Mouse (Mus musculus) liver, embryonic 11.5 days (tissue): ENCODE results near the gene Larp1. TPM values are rescaled to one million over a fixed set of nuclear protein-coding genes. Genes with fewer than 3 reads are reported as not detected.

Experiments used
- ATAC-seq: fragments of 200-750 bp; cut with Nextera tagmentation; replicated peaks from 2 replicates; pipeline ENCODE4 v1.8.0; 2017; ENCODE audit warnings: moderate number of reproducible peaks, mild to moderate bottlenecking, moderate TSS enrichment, moderate library complexity; ENCODE audit not compliant: low FRiP score
- DNase-seq: peaks from one replicate; pipeline ENCODE4 v3.0.0-alpha.2; 2017; ENCODE audit warnings: low spot score
- H3K27ac ChIP-seq: fragments of 300-500 bp; sonication (generic); 2 replicates; pipeline ENCODE4 v1.5.1; 2014; ENCODE audit warnings: mild to moderate bottlenecking, low read depth, low read length, control low read depth
- H3K27me3 ChIP-seq: fragments of 300-500 bp; sonication (generic); replicated peaks from 2 replicates; pipeline ENCODE4 v1.6.1; 2014; ENCODE audit warnings: low read length, mixed read lengths; ENCODE audit not compliant: control insufficient read depth, insufficient read depth
- H3K36me3 ChIP-seq: fragments of 300-500 bp; sonication (generic); 2 replicates; pipeline ENCODE4 v1.6.1; 2014; ENCODE audit warnings: mild to moderate bottlenecking, low read length, moderate library complexity, mixed read lengths; ENCODE audit not compliant: control insufficient read depth, insufficient read depth
- H3K4me1 ChIP-seq: fragments of 300-500 bp; sonication (generic); replicated peaks from 2 replicates; pipeline ENCODE4 v1.6.1; 2014; ENCODE audit warnings: low read length, mixed read lengths; ENCODE audit not compliant: control insufficient read depth, insufficient read depth
- H3K4me2 ChIP-seq: fragments of 300-500 bp; sonication (generic); 2 replicates; pipeline ENCODE4 v1.6.1; 2014; ENCODE audit warnings: mild to moderate bottlenecking, control low read depth, moderate library complexity
- H3K4me3 ChIP-seq: fragments of 300-500 bp; sonication (generic); 2 replicates; pipeline ENCODE4 v1.5.1; 2014; ENCODE audit warnings: low read depth, low read length, control low read depth
- H3K9ac ChIP-seq: fragments of 300-500 bp; sonication (generic); 2 replicates; pipeline ENCODE4 v1.6.1; 2014; ENCODE audit warnings: low read depth, low read length, control low read depth
- H3K9me3 ChIP-seq: fragments of 300-500 bp; sonication (generic); 2 replicates; pipeline ENCODE4 v1.6.1; 2016; ENCODE audit warnings: low read length, inconsistent platforms, mixed read lengths; ENCODE audit not compliant: control insufficient read depth
- WGBS: fragments of 180-500 bp; shearing (Covaris S2); extraction: QIAGEN DNeasy Blood & Tissue Kit; methylation state at CpG from one replicate; pipeline ENCODE4 v1.1.7; 2014; 5-methylcytosine and 5-hydroxymethylcytosine counted together
- polyA plus RNA-seq: library from polyadenylated mRNA; unstranded; fragments of >200 nt; fragmentation: Nextera tagmentation; extraction: Ambion mirVana; gene quantifications from 2 replicates; pipeline ENCODE4 v1.2.1, GENCODE M21; 2014

Larp1 gene
- polyA plus RNA-seq, 1 experiment from 2014 or later = 43.0 TPM

DNA sequence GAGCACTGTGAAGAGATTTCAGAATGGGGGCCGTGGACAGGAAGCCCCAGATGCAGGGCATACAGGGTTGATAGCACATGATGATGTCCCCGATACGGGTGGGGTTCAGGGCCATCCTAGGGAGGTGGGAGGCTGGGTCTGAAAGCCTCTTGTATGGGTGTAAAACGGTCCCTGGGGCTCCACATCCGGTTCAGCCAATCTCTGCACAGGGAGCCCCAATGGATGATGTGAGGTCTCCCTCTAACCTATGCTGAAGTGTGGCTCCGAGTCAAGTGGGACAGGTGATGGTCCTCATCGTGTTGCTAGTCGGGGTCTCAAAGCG lies 35.0 kb upstream of the Larp1 start:
- DNase-seq (no peak), ATAC-seq (no peak)
- no peak overlapping the region for H3K4me2 ChIP-seq
- no peak overlapping the region for H3K9ac ChIP-seq
- WGBS = 55% methylated on average over 9 of the region's 9 CpGs
- H3K4me1 ChIP-seq = peaks cover 13% of the 10 kb centered on the region
- no peaks in the 10 kb centered on the region for H3K36me3 ChIP-seq
- H3K4me3 ChIP-seq = no peak overlapping the region
- no peak overlapping the region for H3K27ac ChIP-seq
- H3K27me3 ChIP-seq = no peaks in the 10 kb centered on the region
- no peaks in the 10 kb centered on the region for H3K9me3 ChIP-seq

DNA sequence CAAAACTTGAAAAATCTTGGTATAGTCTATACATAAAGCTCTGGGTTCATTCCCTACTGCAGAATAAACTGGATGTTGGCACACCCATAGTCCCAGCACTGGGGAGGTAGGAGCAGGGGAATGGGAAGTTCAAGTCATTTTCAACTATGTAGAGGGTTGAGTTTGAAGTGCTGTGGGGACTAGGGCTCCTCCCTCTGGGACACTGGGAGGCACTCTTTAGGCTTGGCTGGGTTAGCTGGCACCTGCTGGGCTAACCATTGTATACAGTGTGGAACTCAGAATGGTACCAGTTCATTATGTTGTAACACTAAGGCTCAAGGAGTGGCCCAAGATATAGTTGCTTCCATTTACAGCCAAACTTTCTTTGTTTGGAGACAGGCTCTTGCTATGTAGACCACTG lies 33.0 kb upstream of the Larp1 start:
- Histone ChIP-seq H3K9ac (no peak overlapping the region), H3K4me1 (peaks cover 8% of the 10 kb centered on the region), H3K9me3 (no peaks in the 10 kb centered on the region), H3K36me3 (no peaks in the 10 kb centered on the region), H3K27ac (no peak overlapping the region), H3K27me3 (no peaks in the 10 kb centered on the region), H3K4me3 (no peak overlapping the region), H3K4me2 (no peak overlapping the region)
- DNase-seq = no peak
- no peak for ATAC-seq

DNA sequence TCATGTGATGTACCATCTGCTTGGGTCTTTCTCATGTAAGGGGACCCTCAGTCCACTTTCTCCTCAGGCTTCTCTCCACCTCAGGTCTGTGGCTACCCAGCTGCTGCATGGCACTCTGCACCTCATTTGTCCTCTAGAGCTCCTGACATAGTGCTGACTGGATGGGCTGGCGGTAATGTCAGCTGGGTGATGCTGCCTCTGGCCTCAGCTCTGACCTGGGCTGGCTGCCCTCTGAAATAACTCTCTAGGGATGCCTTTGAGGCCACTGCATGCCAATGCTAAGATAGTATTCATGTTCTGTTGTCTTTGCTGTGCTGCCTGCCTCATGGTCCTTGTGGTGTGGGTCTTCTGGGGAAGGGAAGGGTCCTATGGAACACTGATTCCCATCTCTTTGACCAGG lies 31.2 kb upstream of the Larp1 start:
- H3K4me1 ChIP-seq = peaks cover 7% of the 10 kb centered on the region
- H3K4me2 ChIP-seq = no peak overlapping the region
- H3K9me3 ChIP-seq = no peaks in the 10 kb centered on the region
- ATAC-seq (no peak), DNase-seq (no peak)
- H3K4me3 ChIP-seq = no peak overlapping the region
- WGBS = 88% methylated on average over 1 of the region's 1 CpGs
- no peaks in the 10 kb centered on the region for H3K27me3 ChIP-seq
- H3K36me3 ChIP-seq = no peaks in the 10 kb centered on the region
- no peak overlapping the region for H3K9ac ChIP-seq
- no peak overlapping the region for H3K27ac ChIP-seq

DNA sequence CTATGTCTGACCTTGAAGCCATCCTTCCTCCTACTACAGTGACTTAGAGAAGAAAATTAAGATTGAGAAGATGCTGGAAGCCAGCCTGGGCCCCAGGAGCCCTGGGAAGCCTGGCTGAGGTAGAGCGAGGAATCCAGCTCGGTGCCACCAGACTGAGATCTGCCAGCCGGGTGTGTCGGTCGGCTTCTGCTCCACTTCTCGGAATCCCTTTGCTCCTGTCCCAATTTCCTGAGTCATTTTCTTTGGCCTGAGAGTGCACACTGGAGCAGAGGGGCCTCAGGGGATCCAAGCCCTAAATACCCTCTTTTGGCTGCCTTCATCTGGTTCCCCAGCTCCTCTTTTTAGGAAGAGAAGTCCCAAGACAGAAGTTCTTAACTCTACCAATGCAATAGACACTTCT lies 29.2 kb upstream of the Larp1 start:
- no peak for ATAC-seq
- no peak overlapping the region for H3K27ac ChIP-seq

DNA sequence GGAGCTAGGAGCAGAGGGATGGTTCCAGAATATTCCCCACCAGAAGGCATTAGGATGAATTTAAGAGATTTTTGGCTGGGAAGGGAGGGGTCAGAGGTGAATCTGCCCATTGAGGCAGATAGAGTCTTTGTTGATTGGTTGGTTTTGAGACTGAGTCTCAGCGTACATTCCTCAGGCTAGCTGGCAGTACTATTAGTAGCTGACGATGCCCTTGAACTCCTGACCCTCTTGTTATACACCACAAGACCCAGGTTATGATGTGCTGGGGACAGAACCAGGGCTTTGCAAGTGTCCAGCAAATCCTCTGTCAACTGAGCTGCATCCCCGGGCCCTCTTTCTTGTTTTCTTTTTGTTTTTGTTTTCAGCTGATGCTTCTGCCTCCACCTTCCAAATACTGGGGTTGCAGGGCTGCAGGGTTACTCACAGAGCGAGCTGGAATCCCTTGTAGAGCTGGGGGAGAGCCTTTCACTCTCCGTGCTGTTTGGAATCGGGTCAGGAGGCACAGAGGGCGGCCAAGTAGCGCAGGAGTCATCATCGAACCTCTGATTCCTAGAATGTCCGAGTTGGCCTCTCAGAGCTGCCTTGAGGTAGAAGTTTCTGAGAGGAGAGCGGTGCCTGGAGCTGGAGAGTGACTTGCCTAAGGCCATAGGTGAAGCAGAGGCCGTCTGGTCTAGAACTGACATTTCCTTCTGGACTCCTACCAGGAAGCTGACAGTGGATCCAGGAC lies 27.6 kb upstream of the Larp1 start:
- H3K4me1 ChIP-seq = peaks cover 17% of the 10 kb centered on the region
- H3K4me2 ChIP-seq = no peak overlapping the region
- WGBS = 77% methylated on average over 12 of the region's 12 CpGs

More for the DNA sequence above, 29.2 kb upstream of the Larp1 start:
- DNase-seq = no peak
- no peaks in the 10 kb centered on the region for H3K9me3 ChIP-seq
- H3K4me3 ChIP-seq = no peak overlapping the region
- no peak overlapping the region for H3K9ac ChIP-seq
- H3K27me3 ChIP-seq = no peaks in the 10 kb centered on the region
- no peaks in the 10 kb centered on the region for H3K36me3 ChIP-seq
- no peak overlapping the region for H3K4me2 ChIP-seq
- 94% methylated on average over 6 of the region's 6 CpGs for WGBS
- peaks cover 11% of the 10 kb centered on the region for H3K4me1 ChIP-seq

DNA sequence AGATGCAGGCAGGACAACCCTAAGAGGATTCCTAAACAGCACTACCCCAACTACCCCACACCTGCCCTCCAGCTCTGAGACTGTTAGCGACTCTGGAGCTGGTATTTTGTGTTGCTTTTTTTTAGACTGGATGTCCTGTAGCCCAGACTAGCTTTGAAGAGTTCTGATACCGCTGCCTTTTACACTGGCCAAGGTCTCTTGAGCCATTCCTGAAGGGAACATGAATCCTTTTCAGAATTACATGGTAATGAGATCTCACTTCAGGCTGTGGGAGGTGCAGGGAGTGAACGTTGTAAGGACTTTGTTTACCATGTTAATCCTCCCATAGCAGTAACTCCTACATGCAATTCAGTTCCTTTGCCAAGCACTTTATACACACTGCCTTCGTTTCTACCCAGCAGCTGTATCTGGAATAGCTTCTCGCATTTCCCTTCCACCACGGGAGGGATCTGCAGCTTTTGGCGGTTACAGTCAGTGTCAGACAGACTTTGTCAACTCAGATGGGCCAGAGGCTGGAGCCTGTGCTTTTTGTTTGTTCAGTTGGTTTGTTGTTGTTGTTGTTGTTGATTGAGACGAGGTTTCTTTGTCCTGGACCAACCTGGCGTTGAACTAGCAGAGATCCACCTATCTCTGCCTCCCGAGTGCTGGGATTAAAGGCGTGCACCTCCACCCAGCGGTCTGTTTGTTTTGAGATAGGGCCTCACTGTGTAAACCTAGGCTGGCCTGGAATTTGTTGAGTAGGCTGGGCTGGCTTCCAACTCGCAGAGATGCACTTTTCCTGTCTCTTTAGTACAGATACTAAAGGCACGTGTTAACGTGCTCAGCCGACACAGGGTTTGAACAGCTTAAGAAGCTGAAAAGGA lies 25.2 kb upstream of the Larp1 start:
- Histone ChIP-seq H3K9ac (no peak overlapping the region), H3K4me2 (peak overlapping the region; percentile 32; the same call in 1 of the 2 replicates), H3K4me1 (peaks cover 17% of the 10 kb centered on the region), H3K27ac (peak overlapping the region; percentile 82), H3K4me3 (no peak overlapping the region), H3K36me3 (no peaks in the 10 kb centered on the region), H3K9me3 (no peaks in the 10 kb centered on the region), H3K27me3 (no peaks in the 10 kb centered on the region)
- ATAC-seq (peak; percentile 84), DNase-seq (peak; percentile 46)
- WGBS = 29% methylated on average over 16 of the region's 16 CpGs

More for the DNA sequence above, 27.6 kb upstream of the Larp1 start:
- no peaks in the 10 kb centered on the region for H3K36me3 ChIP-seq
- no peaks in the 10 kb centered on the region for H3K9me3 ChIP-seq
- ATAC-seq (no peak), DNase-seq (no peak)
- H3K9ac ChIP-seq = no peak overlapping the region
- H3K4me3 ChIP-seq = no peak overlapping the region
- H3K27me3 ChIP-seq = no peaks in the 10 kb centered on the region
- no peak overlapping the region for H3K27ac ChIP-seq

DNA sequence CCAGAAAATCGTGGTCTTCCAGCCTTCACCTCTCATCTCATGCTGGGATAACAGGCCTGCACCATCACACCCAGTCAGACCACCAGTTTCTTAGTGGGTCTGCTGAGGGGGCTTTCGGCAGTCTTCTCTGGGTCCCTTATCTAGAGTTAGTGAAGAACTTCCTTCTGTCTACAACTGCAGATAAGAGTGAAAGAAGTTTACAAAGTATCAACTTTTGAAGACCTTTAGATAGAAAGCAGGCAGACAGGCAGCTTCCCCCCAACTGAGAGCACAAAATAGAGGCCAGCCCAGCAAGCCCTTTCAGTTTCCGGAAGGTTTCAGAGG lies 24.6 kb upstream of the Larp1 start:
- 15% methylated on average over 3 of the region's 3 CpGs for WGBS
- Histone ChIP-seq H3K4me1 (peaks cover 17% of the 10 kb centered on the region), H3K27ac (peak overlapping the region; percentile 82), H3K4me2 (peak overlapping the region; percentile 32; the same call in 1 of the 2 replicates), H3K9me3 (no peaks in the 10 kb centered on the region), H3K4me3 (no peak overlapping the region), H3K27me3 (no peaks in the 10 kb centered on the region), H3K9ac (peak overlapping the region; percentile 23; the same call in 1 of the 2 replicates), H3K36me3 (no peaks in the 10 kb centered on the region)
- 0 out of 2 replicates have a peak, but pooled peaks have one; percentile 8 for ATAC-seq
- no peak for DNase-seq

DNA sequence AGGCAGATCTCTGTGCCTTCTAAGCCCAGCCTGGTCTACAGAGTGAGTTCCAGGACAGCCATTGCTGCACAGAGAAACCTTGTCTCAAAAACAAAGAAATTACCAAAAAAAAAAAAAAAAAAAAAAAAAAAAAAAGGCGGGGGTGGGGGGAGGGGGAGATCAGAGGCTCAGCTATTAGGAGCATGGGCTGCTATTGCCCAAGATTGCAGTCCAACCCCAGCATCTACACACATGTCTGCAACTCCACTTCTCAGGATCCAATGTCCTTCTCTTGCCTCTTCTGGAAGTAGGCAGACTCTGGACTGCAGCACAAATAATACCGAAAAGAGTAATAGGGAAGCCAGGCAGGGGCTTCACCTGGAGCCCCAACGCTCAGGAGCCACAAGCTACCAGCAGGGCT lies 23.4 kb upstream of the Larp1 start:
- no peaks in the 10 kb centered on the region for H3K36me3 ChIP-seq
- DNase-seq (no peak), ATAC-seq (no peak)
- H3K4me3 ChIP-seq = no peak overlapping the region
- no peaks in the 10 kb centered on the region for H3K27me3 ChIP-seq
- WGBS = 58% methylated on average over 3 of the region's 3 CpGs
- H3K4me2 ChIP-seq = no peak overlapping the region
- no peaks in the 10 kb centered on the region for H3K9me3 ChIP-seq
- H3K4me1 ChIP-seq = peaks cover 17% of the 10 kb centered on the region
- no peak overlapping the region for H3K27ac ChIP-seq
- no peak overlapping the region for H3K9ac ChIP-seq

DNA sequence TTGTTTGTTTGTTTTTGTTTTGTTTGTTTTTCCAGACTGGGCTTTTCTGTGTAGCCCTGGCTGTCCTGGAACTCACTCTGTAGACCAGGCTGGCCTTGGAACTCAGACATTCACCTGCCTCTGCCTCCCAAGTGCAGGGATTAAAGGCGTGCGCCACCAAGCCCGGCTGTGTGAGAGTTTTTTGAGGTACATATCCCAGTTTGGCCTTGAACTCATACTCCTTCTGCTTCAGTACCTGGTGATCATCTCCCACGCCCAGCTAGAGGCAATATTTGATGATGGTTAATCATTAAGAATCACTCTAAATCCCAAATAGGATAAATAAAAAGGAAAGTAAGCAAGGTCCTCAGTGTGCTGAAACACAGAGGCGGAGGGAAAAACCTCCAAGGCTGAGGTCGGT lies 22.8 kb upstream of the Larp1 start:
- Histone ChIP-seq H3K27ac (no peak overlapping the region; the same call in 1 of the 2 replicates), H3K27me3 (no peaks in the 10 kb centered on the region), H3K9ac (no peak overlapping the region), H3K36me3 (no peaks in the 10 kb centered on the region), H3K4me2 (no peak overlapping the region), H3K4me3 (no peak overlapping the region), H3K4me1 (peaks cover 17% of the 10 kb centered on the region), H3K9me3 (no peaks in the 10 kb centered on the region)
- 78% methylated on average over 6 of the region's 6 CpGs for WGBS
- ATAC-seq (no peak), DNase-seq (no peak)
